Mouse (Mus musculus) midbrain, embryonic 15.5 days (tissue): ENCODE measurements around the gene Mapkapk3. TPM values are rescaled to one million over a fixed set of nuclear protein-coding genes. Genes with fewer than 3 reads are reported as not detected.
A peak's percentile ranks its signal among the peaks of the same experiment; 100 is the strongest.

Experiments
- ATAC-seq: fragments of 200-750 bp; cut with Nextera tagmentation; replicated peaks from 2 replicates; pipeline ENCODE4 v1.8.0; 2017; ENCODE audit warnings: moderate TSS enrichment
- H3K27ac ChIP-seq: fragments of 300-500 bp; sonication (generic); 2 replicates; pipeline ENCODE4 v1.5.1; 2015; ENCODE audit warnings: mild to moderate bottlenecking, inconsistent platforms
- H3K27me3 ChIP-seq: fragments of 300-500 bp; sonication (generic); replicated peaks from 2 replicates; pipeline ENCODE4 v1.6.1; 2015; ENCODE audit warnings: inconsistent platforms
- H3K36me3 ChIP-seq: fragments of 300-500 bp; sonication (generic); replicated peaks from 2 replicates; pipeline ENCODE4 v1.6.1; 2015; ENCODE audit warnings: inconsistent platforms
- H3K4me1 ChIP-seq: fragments of 300-500 bp; sonication (generic); 2 replicates; pipeline ENCODE4 v1.6.1; 2015; ENCODE audit warnings: inconsistent platforms
- H3K4me2 ChIP-seq: fragments of 300-500 bp; sonication (generic); 2 replicates; pipeline ENCODE4 v1.6.1; 2015; ENCODE audit warnings: inconsistent platforms, mild to moderate bottlenecking, moderate library complexity
- H3K4me3 ChIP-seq: fragments of 300-500 bp; sonication (generic); 2 replicates; pipeline ENCODE4 v1.5.1; 2015; ENCODE audit warnings: mild to moderate bottlenecking, inconsistent platforms
- H3K9ac ChIP-seq: fragments of 300-500 bp; sonication (generic); 2 replicates; pipeline ENCODE4 v1.6.1; 2015; ENCODE audit warnings: mild to moderate bottlenecking, inconsistent platforms
- H3K9me3 ChIP-seq: fragments of 300-500 bp; sonication (generic); 2 replicates; pipeline ENCODE4 v1.6.1; 2016; ENCODE audit warnings: inconsistent platforms
- WGBS: fragments of 180-500 bp; shearing (Covaris S2); methylation state at CpG from one replicate; pipeline ENCODE4 v1.1.7; 2015; ENCODE audit warnings: mixed read lengths; 5-methylcytosine and 5-hydroxymethylcytosine counted together
- polyA plus RNA-seq: library from polyadenylated mRNA; unstranded; fragments of >200 nt; fragmentation: Nextera tagmentation; extraction: Ambion mirVana; gene quantifications from 2 replicates; pipeline ENCODE4 v1.2.1, GENCODE M21; 2015

Gene Mapkapk3
- polyA plus RNA-seq, 1 experiment from 2014 or later = 2.2 TPM

DNA sequence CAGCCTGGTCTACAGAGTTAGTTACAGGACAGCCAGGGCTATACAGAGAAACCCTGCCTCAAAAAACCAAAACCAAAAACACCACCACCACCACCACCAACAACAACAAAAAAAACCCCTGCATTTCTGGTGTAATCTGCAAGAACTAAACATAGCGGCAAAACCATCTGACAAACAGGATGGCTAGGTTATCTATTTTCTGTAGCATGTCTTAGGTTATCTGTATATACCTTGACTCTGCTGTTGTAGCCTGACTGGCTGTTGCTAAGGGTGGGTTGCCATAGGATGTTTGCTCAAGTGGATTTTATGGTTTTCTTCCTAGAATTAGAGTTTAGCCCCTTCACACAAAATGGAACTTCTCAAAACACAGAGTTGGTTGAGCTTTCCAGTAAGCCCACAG, 19.9 kb downstream of the Mapkapk3 start:
- H3K9ac ChIP-seq = no peak overlapping the region
- H3K27ac ChIP-seq = no peak overlapping the region
- no peak overlapping the region for H3K4me2 ChIP-seq
- H3K4me3 ChIP-seq = no peak overlapping the region
- 100% methylated on average over 1 of the region's 1 CpGs for WGBS
- no peak for ATAC-seq
- no peaks in the 10 kb centered on the region for H3K4me1 ChIP-seq
- H3K36me3 ChIP-seq = no peaks in the 10 kb centered on the region
- no peaks in the 10 kb centered on the region for H3K9me3 ChIP-seq
- H3K27me3 ChIP-seq = no peaks in the 10 kb centered on the region

DNA sequence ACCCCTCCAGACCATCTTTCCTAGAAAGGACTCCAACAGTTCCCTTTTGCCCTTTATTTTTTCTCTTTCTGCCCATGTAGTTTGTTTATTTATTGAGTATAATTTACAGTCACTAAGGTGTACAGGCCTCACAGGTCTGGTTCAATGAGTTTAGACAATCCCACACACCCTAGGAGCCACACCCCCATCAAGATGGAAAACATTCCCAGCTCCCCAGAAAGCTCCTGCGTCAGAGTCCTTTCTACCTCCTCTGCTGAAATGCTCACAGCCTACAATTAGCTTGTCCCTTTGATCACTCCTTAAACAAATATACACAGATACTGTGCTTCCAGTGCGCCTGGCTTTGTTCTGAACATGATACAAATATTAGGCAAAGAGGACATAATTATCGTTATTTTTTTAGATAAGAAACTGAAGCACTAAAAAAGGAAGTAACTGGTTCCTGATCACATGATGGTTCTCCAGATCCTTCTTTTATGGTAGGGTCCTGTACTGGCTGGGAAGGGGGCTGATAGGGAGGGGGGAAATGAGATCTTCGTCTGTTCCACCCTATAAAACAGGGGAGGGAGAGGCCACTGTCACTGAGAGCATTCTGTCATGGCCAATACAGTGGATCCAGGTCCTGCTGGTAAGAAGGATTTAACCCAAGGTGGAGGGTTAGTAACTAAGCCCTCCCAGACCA, 21.8 kb downstream of the Mapkapk3 start:
- Histone ChIP-seq H3K9me3 (no peaks in the 10 kb centered on the region), H3K36me3 (no peaks in the 10 kb centered on the region), H3K4me3 (no peak overlapping the region), H3K4me2 (no peak overlapping the region), H3K27me3 (no peaks in the 10 kb centered on the region), H3K27ac (no peak overlapping the region), H3K9ac (no peak overlapping the region), H3K4me1 (no peaks in the 10 kb centered on the region)
- 65% methylated on average over 4 of the region's 4 CpGs for WGBS
- ATAC-seq = no peak

DNA sequence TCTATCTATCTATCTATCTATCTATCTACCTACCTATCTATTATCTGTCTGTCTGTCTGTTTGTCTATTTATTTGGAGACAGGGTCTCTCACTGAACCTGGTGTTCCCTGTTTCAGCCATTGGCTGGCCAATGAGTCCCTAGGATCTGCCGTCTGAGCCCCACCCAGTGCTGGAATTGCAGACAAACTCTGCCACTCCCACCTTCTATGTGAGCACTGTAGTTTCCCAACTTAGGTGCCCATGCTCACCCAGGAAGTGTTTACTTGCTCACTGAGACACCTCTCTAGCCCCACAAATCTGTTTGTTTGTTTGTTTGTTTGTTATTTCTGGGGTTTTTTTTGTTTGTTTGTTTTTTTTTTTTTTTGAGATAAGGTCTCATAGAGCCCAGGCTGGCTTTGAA, 22.6 kb downstream of the Mapkapk3 start:
- no peaks in the 10 kb centered on the region for H3K4me1 ChIP-seq
- H3K27me3 ChIP-seq = no peaks in the 10 kb centered on the region
- H3K9me3 ChIP-seq = no peaks in the 10 kb centered on the region
- no peak overlapping the region for H3K4me3 ChIP-seq
- WGBS = 85% methylated on average over 1 of the region's 1 CpGs
- no peak overlapping the region for H3K9ac ChIP-seq
- no peaks in the 10 kb centered on the region for H3K36me3 ChIP-seq
- no peak overlapping the region for H3K27ac ChIP-seq
- H3K4me2 ChIP-seq = no peak overlapping the region
- no peak for ATAC-seq

DNA sequence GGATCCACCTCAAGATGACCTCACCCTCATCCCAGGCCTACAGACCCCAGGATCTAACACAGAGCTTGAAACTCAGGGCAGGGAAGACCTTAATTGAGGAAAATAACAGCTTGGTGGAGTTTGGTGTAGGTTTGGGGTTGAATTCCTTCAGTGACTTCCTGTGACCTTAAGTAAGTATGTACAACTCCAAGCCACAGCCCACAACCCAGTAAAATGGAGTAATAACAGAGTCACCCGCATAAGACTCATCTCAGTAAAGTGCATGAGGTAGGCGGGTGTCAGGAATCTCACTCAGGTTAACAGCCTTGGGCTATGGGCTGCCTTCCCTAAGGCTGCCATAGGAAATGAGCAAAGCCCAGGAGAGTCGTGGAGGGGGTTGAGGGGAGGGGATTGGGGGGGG, 24.9 kb downstream of the Mapkapk3 start:
- WGBS = 74% methylated on average over 3 of the region's 3 CpGs
- H3K27me3 ChIP-seq = no peaks in the 10 kb centered on the region
- H3K9me3 ChIP-seq = no peaks in the 10 kb centered on the region
- H3K36me3 ChIP-seq = no peaks in the 10 kb centered on the region
- no peak overlapping the region for H3K27ac ChIP-seq
- H3K4me3 ChIP-seq = no peak overlapping the region
- ATAC-seq = no peak
- no peak overlapping the region for H3K9ac ChIP-seq
- no peaks in the 10 kb centered on the region for H3K4me1 ChIP-seq
- H3K4me2 ChIP-seq = no peak overlapping the region

DNA sequence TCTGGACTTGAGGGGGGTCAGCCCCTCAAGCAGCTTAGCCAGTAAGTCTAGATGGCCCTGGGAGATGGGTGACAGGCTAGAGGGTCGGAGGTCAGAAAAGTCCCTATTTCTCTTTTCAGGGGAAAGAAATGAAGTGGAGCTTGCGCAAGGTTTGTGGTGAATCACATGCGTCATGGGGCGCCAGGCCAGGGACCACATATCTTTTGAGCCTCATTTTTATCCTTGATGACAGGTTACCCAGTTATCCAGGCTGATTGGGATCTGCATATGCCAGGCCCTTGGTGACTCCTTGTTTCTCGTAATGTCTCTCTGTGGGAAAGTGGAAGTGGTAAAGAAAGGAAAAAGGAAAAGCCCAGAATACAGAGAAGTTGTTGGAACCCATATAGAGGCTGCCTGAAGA, 25.8 kb downstream of the Mapkapk3 start:
- no peak overlapping the region for H3K27ac ChIP-seq
- no peaks in the 10 kb centered on the region for H3K9me3 ChIP-seq
- no peak overlapping the region for H3K4me2 ChIP-seq
- H3K9ac ChIP-seq = no peak overlapping the region
- no peaks in the 10 kb centered on the region for H3K36me3 ChIP-seq
- ATAC-seq = no peak
- no peaks in the 10 kb centered on the region for H3K4me1 ChIP-seq
- WGBS = 92% methylated on average over 5 of the region's 5 CpGs
- no peaks in the 10 kb centered on the region for H3K27me3 ChIP-seq
- H3K4me3 ChIP-seq = no peak overlapping the region

DNA sequence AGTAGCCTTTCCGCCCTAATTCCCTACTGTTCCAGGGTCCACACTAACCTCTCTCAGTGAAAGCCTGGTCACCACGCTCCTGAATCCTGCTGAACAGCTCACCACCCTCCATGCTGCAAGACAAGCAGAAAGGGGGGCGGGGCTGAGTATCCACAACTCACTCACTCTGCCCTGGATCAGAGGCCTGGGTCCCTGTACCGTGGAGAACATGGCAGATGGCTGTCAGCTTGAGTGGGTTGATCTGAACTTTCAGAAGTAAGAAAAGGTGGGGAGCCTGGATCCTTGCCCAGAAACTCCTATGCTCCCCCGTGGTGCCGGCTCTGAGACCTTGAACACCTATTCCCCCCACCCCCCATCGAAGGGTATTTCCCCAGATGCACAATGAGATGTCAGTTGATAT, 27.3 kb downstream of the Mapkapk3 start:
- ATAC-seq = no peak

DNA sequence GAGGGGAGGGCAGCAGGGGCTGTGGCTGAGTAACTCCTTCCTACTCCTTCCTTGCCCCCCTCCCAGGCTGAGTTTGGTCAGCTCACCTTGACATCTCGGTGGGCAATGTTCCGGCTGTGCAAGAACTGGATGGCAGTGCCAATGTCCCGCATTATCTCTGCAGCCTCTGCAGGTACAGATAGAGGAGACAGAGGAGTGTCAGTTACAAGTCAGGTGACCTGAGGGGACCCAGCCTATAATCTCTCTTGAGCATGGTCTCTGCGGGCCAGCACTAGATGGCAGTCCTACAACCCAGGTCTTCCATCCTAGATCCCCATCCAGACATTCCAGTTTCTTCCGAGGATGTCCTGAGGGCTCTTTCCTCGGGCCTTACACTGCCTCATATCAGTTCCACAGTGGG, 27.9 kb downstream of the Mapkapk3 start:
- H3K36me3 ChIP-seq = no peaks in the 10 kb centered on the region
- H3K9ac ChIP-seq = no peak overlapping the region
- H3K4me2 ChIP-seq = no peak overlapping the region
- 83% methylated on average over 6 of the region's 6 CpGs for WGBS
- no peaks in the 10 kb centered on the region for H3K27me3 ChIP-seq
- ATAC-seq = no peak
- no peak overlapping the region for H3K27ac ChIP-seq
- no peaks in the 10 kb centered on the region for H3K9me3 ChIP-seq
- H3K4me3 ChIP-seq = no peak overlapping the region
- H3K4me1 ChIP-seq = no peaks in the 10 kb centered on the region

More for the DNA sequence above, 27.3 kb downstream of the Mapkapk3 start:
- 71% methylated on average over 7 of the region's 7 CpGs for WGBS
- no peak overlapping the region for H3K4me3 ChIP-seq
- no peaks in the 10 kb centered on the region for H3K4me1 ChIP-seq
- H3K36me3 ChIP-seq = no peaks in the 10 kb centered on the region
- no peak overlapping the region for H3K27ac ChIP-seq
- H3K27me3 ChIP-seq = no peaks in the 10 kb centered on the region
- H3K9ac ChIP-seq = no peak overlapping the region
- H3K4me2 ChIP-seq = no peak overlapping the region
- no peaks in the 10 kb centered on the region for H3K9me3 ChIP-seq

DNA sequence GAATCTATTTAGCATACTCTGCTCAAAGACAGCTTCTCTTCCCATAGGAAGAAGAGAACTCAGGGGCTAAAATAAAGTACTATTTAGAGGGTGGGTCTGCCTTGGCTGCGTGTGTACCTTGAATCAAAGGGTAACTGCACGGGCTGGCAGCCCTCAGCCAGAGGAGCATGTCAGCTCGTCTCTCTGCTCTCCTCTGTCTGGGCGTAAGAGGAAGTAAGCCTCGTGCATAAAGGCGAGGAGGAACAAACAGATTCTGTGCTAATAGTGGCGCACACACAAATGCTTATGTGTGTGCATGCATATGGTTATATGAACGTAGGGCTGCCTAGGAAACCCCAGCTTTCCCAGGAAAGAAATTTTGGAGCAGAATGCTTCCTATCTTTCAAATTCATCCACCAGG, 28.8 kb downstream of the Mapkapk3 start:
- no peaks in the 10 kb centered on the region for H3K36me3 ChIP-seq
- no peaks in the 10 kb centered on the region for H3K9me3 ChIP-seq
- no peaks in the 10 kb centered on the region for H3K27me3 ChIP-seq
- H3K27ac ChIP-seq = no peak overlapping the region
- H3K4me1 ChIP-seq = peaks cover 4% of the 10 kb centered on the region
- no peak for ATAC-seq
- no peak overlapping the region for H3K4me2 ChIP-seq
- H3K9ac ChIP-seq = no peak overlapping the region
- no peak overlapping the region for H3K4me3 ChIP-seq
- 64% methylated on average over 8 of the region's 8 CpGs for WGBS

DNA sequence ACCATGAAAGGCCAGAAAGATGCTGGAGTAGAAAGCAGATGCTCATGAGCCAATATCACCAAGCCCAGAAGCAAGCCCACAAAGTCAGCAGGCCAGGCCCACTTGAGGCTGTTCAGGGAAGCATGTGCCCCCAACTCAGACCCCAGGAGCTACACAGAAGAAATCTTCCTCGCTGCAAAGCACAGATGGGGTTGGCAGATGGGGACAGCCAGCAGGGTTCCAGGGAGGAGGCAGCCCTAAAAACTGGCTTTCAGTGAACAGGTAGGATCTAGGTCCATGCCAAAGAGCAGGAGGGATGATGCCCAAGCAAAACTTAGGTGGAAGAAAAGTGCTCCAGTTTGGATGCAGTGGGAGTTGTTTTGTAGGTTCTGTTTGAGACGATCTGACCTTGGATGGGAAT, 29.2 kb downstream of the Mapkapk3 start:
- H3K36me3 ChIP-seq = no peaks in the 10 kb centered on the region
- H3K4me1 ChIP-seq = peaks cover 8% of the 10 kb centered on the region
- no peak overlapping the region for H3K27ac ChIP-seq
- H3K4me3 ChIP-seq = no peak overlapping the region
- no peaks in the 10 kb centered on the region for H3K9me3 ChIP-seq
- ATAC-seq = no peak
- no peak overlapping the region for H3K4me2 ChIP-seq
- no peaks in the 10 kb centered on the region for H3K27me3 ChIP-seq
- no peak overlapping the region for H3K9ac ChIP-seq
- WGBS = 66% methylated on average over 2 of the region's 2 CpGs

DNA sequence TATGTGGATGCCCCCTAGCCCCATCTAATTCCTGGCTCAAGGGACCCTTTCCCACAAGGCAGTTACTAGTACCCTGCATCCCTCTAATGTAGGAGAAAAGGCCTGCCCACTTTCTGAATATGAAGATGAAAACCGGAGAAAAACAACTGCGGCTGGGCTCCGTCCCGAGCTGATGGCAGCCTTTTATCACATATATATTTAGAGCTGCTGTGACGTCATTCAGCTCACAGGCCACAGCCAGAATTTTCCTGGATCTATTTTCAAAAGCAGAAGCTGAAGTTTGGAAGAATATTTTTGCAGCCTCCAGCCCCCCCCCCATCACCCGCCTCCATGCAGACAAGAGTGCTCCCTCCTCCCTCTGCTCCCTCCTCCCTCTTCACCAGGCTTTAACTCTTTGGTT, 30.1 kb downstream of the Mapkapk3 start:
- H3K36me3 ChIP-seq = no peaks in the 10 kb centered on the region
- no peak for ATAC-seq
- 69% methylated on average over 6 of the region's 6 CpGs for WGBS
- H3K27me3 ChIP-seq = no peaks in the 10 kb centered on the region
- no peak overlapping the region for H3K4me3 ChIP-seq
- peaks cover 17% of the 10 kb centered on the region for H3K4me1 ChIP-seq
- no peaks in the 10 kb centered on the region for H3K9me3 ChIP-seq
- no peak overlapping the region for H3K9ac ChIP-seq
- 0 out of 2 replicates have a peak overlapping the region, but pooled peaks have one; percentile 15 for H3K27ac ChIP-seq
- no peak overlapping the region for H3K4me2 ChIP-seq

DNA sequence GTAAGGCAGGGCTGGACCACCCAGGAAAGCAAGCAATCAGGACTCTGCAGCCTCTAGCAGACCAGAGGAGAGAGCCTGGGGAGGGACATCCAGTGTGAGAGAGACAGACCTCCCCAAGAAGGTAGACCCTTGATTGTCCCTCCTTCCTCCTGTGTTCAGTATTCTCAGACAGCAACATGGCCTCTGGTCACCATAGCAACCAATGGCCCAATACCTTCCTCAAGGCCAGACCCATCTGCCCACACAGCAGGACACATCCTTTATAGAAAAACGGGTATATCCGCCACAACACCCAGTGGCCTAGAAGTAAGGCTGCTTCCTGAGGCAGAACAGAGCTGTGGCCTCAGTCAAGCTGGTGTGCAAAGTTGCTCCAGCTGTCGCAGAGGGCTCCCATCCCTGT, 34.1 kb downstream of the Mapkapk3 start:
- whole genome bisulfite sequencing = 28% methylated on average over 3 of the region's 3 CpGs
- no peak overlapping the region for H3K9ac ChIP-seq
- ATAC-seq = 0 out of 2 replicates have a peak, but pooled peaks have one; percentile 12
- H3K27me3 ChIP-seq = no peaks in the 10 kb centered on the region
- H3K27ac ChIP-seq = peak overlapping the region; percentile 52
- H3K9me3 ChIP-seq = no peaks in the 10 kb centered on the region
- peaks cover 35% of the 10 kb centered on the region for H3K4me1 ChIP-seq
- no peaks in the 10 kb centered on the region for H3K36me3 ChIP-seq
- no peak overlapping the region for H3K4me2 ChIP-seq
- no peak overlapping the region for H3K4me3 ChIP-seq

DNA sequence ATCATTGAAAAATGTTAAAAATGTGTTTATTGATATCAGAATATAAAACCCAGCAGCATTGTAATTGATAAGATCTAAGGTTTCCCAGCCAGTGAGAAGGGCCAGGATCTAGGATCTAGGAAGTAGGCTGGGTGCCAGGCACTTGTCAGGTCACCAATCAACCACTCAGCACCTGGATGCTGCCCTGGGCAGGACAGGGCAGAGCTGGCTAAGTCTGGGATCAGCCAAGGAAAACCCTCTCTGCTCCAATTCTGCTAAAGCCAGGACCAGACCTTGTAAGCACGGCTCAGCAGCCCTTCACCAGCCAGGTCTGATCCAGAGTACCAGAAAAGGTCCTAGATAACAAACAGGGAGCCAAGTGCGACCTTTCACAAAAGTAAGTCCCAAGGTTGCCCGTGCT, 34.8 kb downstream of the Mapkapk3 start:
- WGBS = 92% methylated on average over 3 of the region's 3 CpGs
- no peak overlapping the region for H3K4me2 ChIP-seq
- H3K4me1 ChIP-seq = peaks cover 35% of the 10 kb centered on the region
- ATAC-seq = no peak
- no peaks in the 10 kb centered on the region for H3K27me3 ChIP-seq
- H3K4me3 ChIP-seq = no peak overlapping the region
- H3K9ac ChIP-seq = no peak overlapping the region
- peak overlapping the region; percentile 55 for H3K27ac ChIP-seq
- H3K36me3 ChIP-seq = no peaks in the 10 kb centered on the region
- no peaks in the 10 kb centered on the region for H3K9me3 ChIP-seq

DNA sequence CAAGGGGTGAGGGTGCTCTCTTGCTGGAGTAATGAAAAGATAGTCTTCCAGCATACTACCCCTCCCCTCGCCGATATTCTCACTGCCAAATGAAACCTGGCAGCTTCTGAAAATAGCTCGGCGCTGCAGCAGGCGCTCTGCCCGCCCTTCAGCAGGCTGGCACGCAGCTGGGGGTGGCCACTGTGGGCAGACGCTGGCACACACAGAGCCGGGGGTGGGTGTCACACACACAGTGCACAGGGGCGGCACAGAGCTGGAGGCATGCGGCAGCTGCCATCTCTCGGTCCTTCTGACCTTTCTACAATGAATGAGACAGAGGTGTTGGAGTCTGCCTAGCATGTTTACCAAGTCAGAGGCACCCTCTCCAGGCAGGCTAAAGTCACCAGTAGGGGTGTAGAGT, 35.2 kb downstream of the Mapkapk3 start:
- 59% methylated on average over 12 of the region's 12 CpGs for WGBS
- Histone ChIP-seq H3K4me1 (peaks cover 35% of the 10 kb centered on the region), H3K4me3 (no peak overlapping the region), H3K27ac (peak overlapping the region; percentile 55; the same call in 1 of the 2 replicates), H3K36me3 (no peaks in the 10 kb centered on the region), H3K4me2 (0 out of 2 replicates have a peak overlapping the region, but pooled peaks have one; percentile 12), H3K9me3 (no peaks in the 10 kb centered on the region), H3K9ac (no peak overlapping the region), H3K27me3 (no peaks in the 10 kb centered on the region)
- ATAC-seq = peak; percentile 69
